Mouse (Mus musculus) heart, adult 2 months (tissue): ENCODE data around the gene Gpr84.

Experiments used
- CTCF ChIP-seq: fragments of 200-600 bp; IDR thresholded peaks from 2 replicates; pipeline ENCODE4 v1.8.1; 2022; ENCODE audit warnings: antibody characterized with exemption, mild to moderate bottlenecking, moderate library complexity
- EP300 ChIP-seq: fragments of 200-500 bp; IDR thresholded peaks from 2 replicates; pipeline ENCODE4 v1.6.1; 2011; ENCODE audit warnings: low read depth, low read length, control low read depth; ENCODE audit not compliant: insufficient read depth
- POLR2A ChIP-seq: fragments of 200-500 bp; IDR thresholded peaks from 2 replicates; pipeline ENCODE4 v1.6.1; 2011; ENCODE audit warnings: mild to moderate bottlenecking, low read depth, low read length, control low read depth; ENCODE audit not compliant: insufficient read depth

GRCm38 (mm10) chr15:103292673-103293345 is 17.6 kb downstream of the Gpr84 start:
- TF ChIP-seq CTCF (no peak), POLR2A (no peak), EP300 (no peak)
